10 mouse cellular contexts compared by ENCODE assay signal in genomic region chr5:93265164-93265800, GRCm38 (mm10). TPM values are rescaled to one million over a fixed set of nuclear protein-coding genes. Genes with fewer than 3 reads are reported as not detected.
DNase-seq lines count a peak whose midpoint lies in the region; ATAC-seq and TF ChIP-seq lines count a peak whose summit lies in the region.
"Had no signal": no experiment of that assay in that cellular context is flagged by ENCODE, and none has a peak within 500 bp of the region (broad histone marks: within the 10 kb centered on the region; RNA-seq: fewer than 3 reads in every experiment).

No protein-coding gene starts in this region.

- peak overlapping the region; percentile 58 for H3K4me2 ChIP-seq in kidney, postnatal 0 days (ENCODE audit: low read length)

- no peaks in the 10 kb centered on the region for H3K9me3 ChIP-seq in kidney, postnatal 0 days (replicated peaks; ENCODE audit: low read length)
- H3K9me3 ChIP-seq: neural tube, embryonic 13.5 days had no signal

- peaks cover 5% of the 10 kb centered on the region; the same call in 1 of the 2 replicates for H3K4me1 ChIP-seq in kidney, postnatal 0 days (replicated peaks; ENCODE audit: insufficient read depth, low read length)

- DNase-seq in layer of hippocampus, adult 11-12 months (ENCODE audit: low spot score) = peak; percentile 28
- DNase-seq in layer of hippocampus, adult 8-10 months (ENCODE audit: low spot score in 2 of 2) = no peak
- DNase-seq in T-cell, adult 2 months (ENCODE audit: low spot score) = peak; percentile 24
- DNase-seq in kidney, postnatal 0 days (ENCODE audit: low spot score) = peak; percentile 39
- peak; percentile 11 to 72 for DNase-seq in natural killer cell, adult 2 months (ENCODE audit: low spot score in 2 of 2)
- DNase-seq in cerebellum, postnatal 25 days = no peak
- no peak for DNase-seq in yolk sac, embryonic 10.5 days (ENCODE audit: low spot score)
- no peak for DNase-seq in ovary, postnatal 14 days (ENCODE audit: low spot score)
- DNase-seq: cerebellum, adult 2 months had no signal

- WGBS in kidney, postnatal 0 days = 52% methylated on average over 7 of the region's 7 CpGs

- H3K9ac ChIP-seq in kidney, postnatal 0 days (ENCODE audit: low read depth, low read length) = no peak overlapping the region

- H3K4me3 ChIP-seq in kidney, postnatal 0 days (replicated peaks; ENCODE audit: low read depth, low read length) = no peak overlapping the region
- H3K4me3 ChIP-seq: neural tube, embryonic 13.5 days had no signal

- H3K36me3 ChIP-seq in kidney, postnatal 0 days (ENCODE audit: insufficient read depth, low read length) = no peaks in the 10 kb centered on the region

- H3K27me3 ChIP-seq in kidney, postnatal 0 days (ENCODE audit: insufficient read depth, low read length) = no peaks in the 10 kb centered on the region
- H3K27me3 ChIP-seq: neural tube, embryonic 13.5 days had no signal

- peak overlapping the region; percentile 55 for H3K27ac ChIP-seq in kidney, postnatal 0 days

- TF ChIP-seq CTCF in kidney, postnatal 0 days (IDR thresholded peaks at IDR 0.05; ENCODE audit: low read depth) = no peak

- no peak for ATAC-seq in kidney, postnatal 0 days (replicated peaks; ENCODE audit: low FRiP score, low read depth)

RNA-seq across cellular contexts. Expression of gene Ccng2, which starts 1.8 kb away (rescaled TPM):
- total RNA-seq in layer of hippocampus, adult 8-10 months (2022) = 10 to 100 TPM; 38.9 to 50.8 (median 45.3) TPM
- polyA plus RNA-seq in kidney, postnatal 0 days (2015; fragmentation: Nextera tagmentation; extraction: Ambion mirVana) = 44.7 and 49.1 TPM in 2 replicates

RNA-seq across cellular contexts. Expression of gene 2010109A12Rik, which starts 59.0 kb away (rescaled TPM):
- 1 to 10 TPM; 1.1 to 1.3 (median 1.1) TPM for total RNA-seq in layer of hippocampus, adult 8-10 months (2022)
- polyA plus RNA-seq in kidney, postnatal 0 days (2015; fragmentation: Nextera tagmentation; extraction: Ambion mirVana) = 2.3 and 3.0 TPM in 2 replicates

RNA-seq across cellular contexts. Expression of gene Ccni, which starts 59.0 kb away (rescaled TPM):
- 100 to 1,000 TPM; 245 to 256 (median 250) TPM for total RNA-seq in layer of hippocampus, adult 8-10 months (2022)
- 119 and 121 TPM in 2 replicates for polyA plus RNA-seq in kidney, postnatal 0 days (2015; fragmentation: Nextera tagmentation; extraction: Ambion mirVana)

Comparison
In these comparisons a context has a peak if more than half of its experiments do, and no peak if none do; other contexts are left out.
1. DNase-seq: peak in layer of hippocampus, adult 11-12 months (single experiment), T-cell, adult 2 months (single experiment), kidney, postnatal 0 days (single experiment) and natural killer cell, adult 2 months (2 of 2); none in layer of hippocampus, adult 8-10 months (0 of 2), cerebellum, postnatal 25 days (0 of 2), yolk sac, embryonic 10.5 days (single experiment) and ovary, postnatal 14 days (single experiment).